Mouse (Mus musculus): ENCODE results near the gene Rasgrp3.

Rasgrp3 gene

DNA sequence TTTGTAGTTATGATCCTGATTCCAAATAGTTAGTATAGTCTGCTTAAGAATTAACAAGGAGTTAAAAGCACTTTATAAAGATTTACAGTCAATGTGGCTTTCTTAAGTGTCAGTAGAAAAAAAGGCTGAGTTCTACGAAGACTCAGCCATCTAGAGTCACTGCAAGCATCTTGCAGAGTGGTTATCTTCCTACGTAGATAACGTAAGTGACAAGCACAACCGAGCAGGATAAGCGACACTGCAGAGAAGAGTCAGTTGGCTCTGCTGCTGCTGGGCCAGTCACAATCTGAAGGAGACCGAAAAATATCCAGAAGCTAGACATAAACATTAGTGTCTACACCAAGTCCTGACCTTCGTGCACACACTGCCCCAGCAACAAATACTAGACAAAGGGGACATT lies 107.7 kb downstream of the Rasgrp3 start:
- no peak for DNase-seq

DNA sequence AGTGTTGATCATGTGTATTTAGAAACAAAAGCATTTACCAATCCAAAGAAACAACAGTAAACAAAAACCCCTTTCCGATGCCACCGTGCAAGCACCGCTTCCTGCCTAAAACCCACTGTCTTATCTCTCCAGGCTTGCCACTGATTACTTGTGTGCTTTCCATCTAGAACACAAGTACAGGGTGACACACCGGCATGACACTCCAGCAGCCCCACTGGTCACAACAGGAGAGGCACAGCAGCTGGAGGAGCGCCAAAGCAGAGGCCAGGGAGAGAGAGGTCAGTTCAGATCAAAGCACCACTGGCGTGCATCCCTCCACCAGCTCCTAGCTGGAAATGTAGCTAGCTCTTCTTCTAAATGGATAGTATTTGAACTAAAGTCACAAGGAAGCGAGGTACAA lies 108.6 kb downstream of the Rasgrp3 start:
- no peak for DNase-seq

DNA sequence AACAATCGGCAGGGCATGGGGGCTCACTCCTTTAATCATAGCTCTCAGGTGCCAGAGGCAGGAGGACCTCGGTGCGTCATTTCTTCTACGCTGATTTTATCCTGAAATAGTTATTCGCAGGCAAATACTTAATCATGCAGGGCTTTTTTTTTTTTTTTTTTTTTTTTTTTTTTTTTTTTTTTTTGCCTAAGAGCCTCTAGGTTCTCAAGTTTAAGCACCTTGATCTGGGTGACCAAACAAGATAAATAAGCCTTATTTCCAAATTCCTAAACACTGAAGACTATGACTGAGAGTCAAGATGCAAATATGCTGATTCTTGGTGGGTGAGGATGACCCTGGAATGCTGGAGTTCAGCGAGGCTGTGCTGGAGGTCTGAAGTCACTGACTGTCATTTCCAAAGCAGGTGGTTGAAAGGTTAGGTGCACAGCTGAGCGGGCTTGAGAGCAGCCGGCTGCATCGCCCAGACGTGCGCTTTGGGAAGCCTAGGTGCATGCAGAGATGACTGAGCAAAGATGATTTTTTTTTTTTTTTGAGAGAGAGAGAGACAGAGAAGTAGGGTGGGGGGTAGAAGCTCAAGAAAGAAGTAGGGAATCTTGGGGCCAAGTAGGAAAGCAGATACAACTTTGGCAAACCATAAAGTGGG lies 115.2 kb downstream of the Rasgrp3 start:
- DNase-seq = peak; percentile 55

DNA sequence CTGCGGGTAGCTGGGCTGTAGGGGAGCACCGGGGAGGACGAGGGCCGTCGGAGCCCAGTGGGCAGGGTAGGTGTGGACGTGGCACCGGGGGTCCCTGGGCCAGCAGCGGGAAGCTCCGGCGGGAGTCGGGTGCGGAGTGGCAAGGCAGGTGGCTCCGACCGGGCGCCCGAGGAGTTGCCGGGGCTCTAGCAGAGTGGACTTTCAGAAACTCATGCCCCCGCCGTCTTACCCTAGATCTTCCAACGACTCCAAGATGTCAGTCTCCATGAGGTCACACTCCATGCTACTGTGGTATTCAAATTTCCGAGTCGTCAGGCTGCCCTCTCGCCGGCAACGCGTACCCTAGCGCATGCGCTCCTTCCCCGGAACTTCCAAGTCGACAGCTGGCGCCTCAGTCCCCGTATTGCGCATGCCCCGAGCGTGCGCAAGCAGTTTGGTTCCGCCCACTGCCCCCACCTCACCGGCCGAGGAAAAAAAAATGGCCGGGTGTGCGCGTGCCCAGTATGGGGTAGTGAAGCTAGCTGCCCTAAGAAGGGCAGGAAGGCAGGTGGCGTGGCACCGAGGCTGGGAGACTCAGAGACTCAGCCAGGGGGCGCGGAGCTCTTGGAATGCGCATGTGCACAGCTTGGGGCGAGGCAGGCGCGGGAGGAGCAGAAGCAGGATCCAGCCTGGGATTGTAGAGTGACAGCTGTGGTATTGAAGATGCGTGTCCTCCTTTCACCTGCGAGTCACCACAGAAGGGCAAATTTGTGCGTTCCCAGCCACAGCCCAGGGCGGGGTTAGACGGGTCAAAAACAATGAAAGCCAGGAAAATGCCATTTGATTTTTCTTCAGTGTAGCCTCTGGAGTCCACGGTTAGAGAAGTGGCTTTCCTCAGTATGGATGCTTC lies 116.1 kb downstream of the Rasgrp3 start, which contains the start of gene Fam98a:
TSS of gene Fam98a (minus strand) at position 435 of the 889 bp plus-strand sequence.
- DNase-seq = peak; percentile 99

DNA sequence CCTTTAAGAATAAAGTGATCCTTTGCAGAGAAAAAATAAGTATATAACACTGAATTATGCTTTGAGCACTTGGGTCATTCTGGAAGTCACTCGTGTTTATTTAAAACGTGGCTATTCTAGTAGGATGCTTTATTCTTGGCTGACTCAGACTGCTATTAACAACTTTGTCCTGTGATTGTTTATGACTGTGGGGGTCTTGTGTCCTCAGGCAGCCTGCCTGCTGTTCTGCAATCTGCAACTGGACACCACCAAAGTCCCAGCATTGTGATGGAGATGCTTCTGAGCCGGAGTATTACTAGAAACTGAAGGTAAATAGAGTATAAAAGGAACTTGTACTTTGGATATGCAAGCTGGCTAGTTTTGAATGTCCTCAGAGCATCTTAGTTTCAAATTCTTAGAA lies 121.3 kb downstream of the Rasgrp3 start:
- no peak for DNase-seq

DNA sequence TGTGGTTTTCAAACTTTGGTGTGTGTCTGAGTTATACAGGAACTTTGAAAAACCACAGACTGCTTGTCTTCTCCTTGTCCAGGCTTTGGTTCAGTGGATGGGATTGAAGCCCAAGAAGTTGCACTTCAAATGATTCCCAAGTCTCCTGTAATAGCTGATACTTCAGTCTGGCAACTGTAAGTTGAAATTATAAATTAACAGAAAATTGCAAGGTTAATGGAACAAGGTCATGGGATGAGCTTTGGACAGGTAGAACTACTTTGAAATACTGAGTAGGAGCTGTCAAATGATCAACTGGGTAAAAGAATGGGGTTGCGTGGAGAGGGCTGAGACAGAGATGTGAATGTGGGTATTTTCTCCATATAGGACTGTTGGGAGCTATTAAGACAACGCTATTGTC lies 122.3 kb downstream of the Rasgrp3 start:
- no peak for DNase-seq

DNA sequence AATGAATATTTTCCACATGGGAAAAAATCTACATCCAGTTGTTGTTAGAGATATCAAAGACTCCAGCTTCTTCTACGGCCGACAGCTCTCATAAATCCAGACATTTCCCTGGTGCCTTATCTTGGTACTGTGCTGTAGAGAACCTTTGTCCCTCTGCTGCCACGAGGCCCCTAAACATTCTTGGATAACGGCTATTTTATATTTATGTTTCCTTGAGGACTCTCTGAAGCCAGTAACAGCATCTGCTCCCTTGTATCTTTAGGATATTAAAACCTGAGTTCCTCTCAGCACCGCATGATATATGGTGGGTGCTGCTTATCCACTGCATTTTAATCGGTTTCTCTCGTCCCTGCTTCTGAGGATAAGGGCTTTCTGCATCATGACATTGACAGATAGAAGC lies 139.9 kb downstream of the Rasgrp3 start:
- no peak for DNase-seq

Data from kidney, postnatal 10 days (tissue).